Mouse (Mus musculus) lung, embryonic 16.5 days (tissue): ENCODE results near the gene Rnf216. TPM values are rescaled to one million over a fixed set of nuclear protein-coding genes. Genes with fewer than 3 reads are reported as not detected.
A peak's percentile ranks its signal among the peaks of the same experiment; 100 is the strongest.

ENCODE experiments used
- ATAC-seq: fragments of 200-750 bp; cut with Nextera tagmentation; 2 replicates; pipeline ENCODE4 v1.8.0; 2017; ENCODE audit warnings: low read depth, mild to moderate bottlenecking, moderate library complexity
- H3K27ac ChIP-seq: fragments of 300-500 bp; sonication (generic); 2 replicates; pipeline ENCODE4 v1.5.1; 2014; ENCODE audit warnings: mild to moderate bottlenecking, control low read depth, low read length
- H3K27me3 ChIP-seq: fragments of 300-500 bp; sonication (generic); 2 replicates; pipeline ENCODE4 v1.6.1; 2014; ENCODE audit warnings: low read depth, low read length, mixed read lengths; ENCODE audit not compliant: control insufficient read depth, insufficient read depth
- H3K36me3 ChIP-seq: fragments of 300-500 bp; sonication (generic); 2 replicates; pipeline ENCODE4 v1.6.1; 2014; ENCODE audit warnings: low read length; ENCODE audit not compliant: control insufficient read depth, insufficient read depth
- H3K4me1 ChIP-seq: fragments of 300-500 bp; sonication (generic); replicated peaks from 2 replicates; pipeline ENCODE4 v1.6.1; 2014; ENCODE audit warnings: low read length, mixed read lengths; ENCODE audit not compliant: control insufficient read depth, insufficient read depth
- H3K4me2 ChIP-seq: fragments of 300-500 bp; sonication (generic); 2 replicates; pipeline ENCODE4 v1.6.1; 2014; ENCODE audit warnings: low read depth, low read length, control low read depth
- H3K4me3 ChIP-seq: fragments of 300-500 bp; sonication (generic); 2 replicates; pipeline ENCODE4 v1.5.1; 2014; ENCODE audit warnings: mild to moderate bottlenecking, low read length, control low read depth
- H3K9ac ChIP-seq: fragments of 300-500 bp; sonication (generic); 2 replicates; pipeline ENCODE4 v1.6.1; 2014; ENCODE audit warnings: low read length, control low read depth
- H3K9me3 ChIP-seq: fragments of 300-500 bp; sonication (generic); 2 replicates; pipeline ENCODE4 v1.6.1; 2016; ENCODE audit warnings: low read length; ENCODE audit not compliant: control insufficient read depth
- WGBS: fragments of 180-500 bp; shearing (Covaris S2); extraction: QIAGEN DNeasy Blood & Tissue Kit; methylation state at CpG from one replicate; pipeline ENCODE4 v1.1.7; 2014; 5-methylcytosine and 5-hydroxymethylcytosine counted together
- polyA plus RNA-seq: library from polyadenylated mRNA; unstranded; fragments of >200 nt; fragmentation: Nextera tagmentation; extraction: Ambion mirVana; gene quantifications from 2 replicates; pipeline ENCODE4 v1.2.1, GENCODE M21; 2015

Gene Rnf216
- polyA plus RNA-seq, 1 experiment from 2014 or later = 35.9 TPM

GRCm38 (mm10) chr5:143037201-143037600 lies 75.6 kb downstream of the Rnf216 start:
- no peaks in the 10 kb centered on the region for H3K27me3 ChIP-seq
- ATAC-seq = peak; percentile 45; the same call in 1 of the 2 replicates
- WGBS = 19% methylated on average over 1 of the region's 1 CpGs
- H3K27ac ChIP-seq = no peak overlapping the region
- H3K36me3 ChIP-seq = no peaks in the 10 kb centered on the region
- H3K9ac ChIP-seq = no peak overlapping the region
- H3K4me1 ChIP-seq = peaks cover 5% of the 10 kb centered on the region; the same call in 1 of the 2 replicates
- no peaks in the 10 kb centered on the region for H3K9me3 ChIP-seq
- no peak overlapping the region for H3K4me3 ChIP-seq
- H3K4me2 ChIP-seq = no peak overlapping the region

GRCm38 (mm10) chr5:143036052-143036451 lies 76.7 kb downstream of the Rnf216 start:
- Histone ChIP-seq H3K4me3 (no peak overlapping the region), H3K4me2 (no peak overlapping the region), H3K9me3 (no peaks in the 10 kb centered on the region), H3K4me1 (peaks cover 15% of the 10 kb centered on the region), H3K27me3 (no peaks in the 10 kb centered on the region), H3K9ac (no peak overlapping the region), H3K36me3 (no peaks in the 10 kb centered on the region), H3K27ac (no peak overlapping the region)
- 93% methylated on average over 1 of the region's 1 CpGs for WGBS
- no peak for ATAC-seq

- H3K9ac ChIP-seq = no peak overlapping the region
- ATAC-seq = no peak
- H3K27ac ChIP-seq = no peak overlapping the region
- H3K27me3 ChIP-seq = no peaks in the 10 kb centered on the region
- no peak overlapping the region for H3K4me2 ChIP-seq
- peaks cover 15% of the 10 kb centered on the region for H3K4me1 ChIP-seq
- no peak overlapping the region for H3K4me3 ChIP-seq
- H3K36me3 ChIP-seq = no peaks in the 10 kb centered on the region
- WGBS = 82% methylated on average over 4 of the region's 4 CpGs
- H3K9me3 ChIP-seq = no peaks in the 10 kb centered on the region
Measured at GRCm38 (mm10) chr5:143035271-143035670, 77.5 kb downstream of the Rnf216 start.

- WGBS = 62% methylated on average over 3 of the region's 3 CpGs
- no peak for ATAC-seq
Measured at GRCm38 (mm10) chr5:143034108-143034507, 78.7 kb downstream of the Rnf216 start.

GRCm38 (mm10) chr5:143033277-143033676 lies 79.5 kb downstream of the Rnf216 start:
- H3K9ac ChIP-seq = no peak overlapping the region
- no peak for ATAC-seq
- 73% methylated on average over 3 of the region's 3 CpGs for WGBS
- no peak overlapping the region for H3K4me2 ChIP-seq
- no peaks in the 10 kb centered on the region for H3K27me3 ChIP-seq
- no peak overlapping the region for H3K27ac ChIP-seq
- H3K4me1 ChIP-seq = peaks cover 15% of the 10 kb centered on the region
- H3K9me3 ChIP-seq = no peaks in the 10 kb centered on the region
- no peak overlapping the region for H3K4me3 ChIP-seq
- H3K36me3 ChIP-seq = no peaks in the 10 kb centered on the region; the same call in 1 of the 2 replicates

More at GRCm38 (mm10) chr5:143034108-143034507, 78.7 kb downstream of the Rnf216 start:
- H3K4me1 ChIP-seq = peaks cover 15% of the 10 kb centered on the region
- no peak overlapping the region for H3K4me3 ChIP-seq
- no peaks in the 10 kb centered on the region for H3K9me3 ChIP-seq
- H3K9ac ChIP-seq = no peak overlapping the region
- H3K4me2 ChIP-seq = no peak overlapping the region
- no peaks in the 10 kb centered on the region for H3K27me3 ChIP-seq
- no peaks in the 10 kb centered on the region for H3K36me3 ChIP-seq
- no peak overlapping the region for H3K27ac ChIP-seq

- H3K9me3 ChIP-seq = no peaks in the 10 kb centered on the region
- 37% methylated on average over 2 of the region's 2 CpGs for WGBS
- no peak overlapping the region for H3K4me2 ChIP-seq
- H3K4me1 ChIP-seq = peaks cover 15% of the 10 kb centered on the region
- no peak overlapping the region for H3K27ac ChIP-seq
- H3K4me3 ChIP-seq = no peak overlapping the region
- H3K27me3 ChIP-seq = no peaks in the 10 kb centered on the region
- H3K9ac ChIP-seq = no peak overlapping the region
- H3K36me3 ChIP-seq = peaks cover 2% of the 10 kb centered on the region; the same call in 1 of the 2 replicates
- ATAC-seq = no peak
Measured at GRCm38 (mm10) chr5:143032639-143033146, 80.1 kb downstream of the Rnf216 start.

- ATAC-seq = peak; percentile 45
- H3K36me3 ChIP-seq = peaks cover 9% of the 10 kb centered on the region
- no peak overlapping the region for H3K4me3 ChIP-seq
- peaks cover 15% of the 10 kb centered on the region for H3K4me1 ChIP-seq
- H3K9me3 ChIP-seq = no peaks in the 10 kb centered on the region
- H3K4me2 ChIP-seq = no peak overlapping the region
- H3K27ac ChIP-seq = peak overlapping the region; percentile 82
- WGBS = 56% methylated on average over 7 of the region's 7 CpGs
- no peaks in the 10 kb centered on the region for H3K27me3 ChIP-seq
- no peak overlapping the region for H3K9ac ChIP-seq
Measured at GRCm38 (mm10) chr5:143031681-143032080, 81.1 kb downstream of the Rnf216 start.

- peak; percentile 87 for ATAC-seq
- 25% methylated on average over 4 of the region's 4 CpGs for WGBS
Measured at GRCm38 (mm10) chr5:143031193-143031592, 81.6 kb downstream of the Rnf216 start.

GRCm38 (mm10) chr5:143023887-143024286 lies 88.9 kb downstream of the Rnf216 start:
- WGBS = 87% methylated on average over 2 of the region's 2 CpGs
- H3K27me3 ChIP-seq = no peaks in the 10 kb centered on the region
- H3K4me2 ChIP-seq = no peak overlapping the region
- H3K9me3 ChIP-seq = no peaks in the 10 kb centered on the region
- no peak overlapping the region for H3K9ac ChIP-seq
- ATAC-seq = no peak
- H3K36me3 ChIP-seq = peaks cover 28% of the 10 kb centered on the region
- no peak overlapping the region for H3K27ac ChIP-seq
- no peak overlapping the region for H3K4me3 ChIP-seq
- no peaks in the 10 kb centered on the region for H3K4me1 ChIP-seq

More at GRCm38 (mm10) chr5:143031193-143031592, 81.6 kb downstream of the Rnf216 start:
- H3K9ac ChIP-seq = no peak overlapping the region
- no peaks in the 10 kb centered on the region for H3K9me3 ChIP-seq
- H3K4me3 ChIP-seq = no peak overlapping the region
- peaks cover 15% of the 10 kb centered on the region for H3K4me1 ChIP-seq
- no peaks in the 10 kb centered on the region for H3K27me3 ChIP-seq
- no peak overlapping the region for H3K4me2 ChIP-seq
- peak overlapping the region; percentile 82 for H3K27ac ChIP-seq
- H3K36me3 ChIP-seq = peaks cover 14% of the 10 kb centered on the region
